Mouse (Mus musculus): ENCODE results near the gene Pot1a.

Pot1a gene

DNA sequence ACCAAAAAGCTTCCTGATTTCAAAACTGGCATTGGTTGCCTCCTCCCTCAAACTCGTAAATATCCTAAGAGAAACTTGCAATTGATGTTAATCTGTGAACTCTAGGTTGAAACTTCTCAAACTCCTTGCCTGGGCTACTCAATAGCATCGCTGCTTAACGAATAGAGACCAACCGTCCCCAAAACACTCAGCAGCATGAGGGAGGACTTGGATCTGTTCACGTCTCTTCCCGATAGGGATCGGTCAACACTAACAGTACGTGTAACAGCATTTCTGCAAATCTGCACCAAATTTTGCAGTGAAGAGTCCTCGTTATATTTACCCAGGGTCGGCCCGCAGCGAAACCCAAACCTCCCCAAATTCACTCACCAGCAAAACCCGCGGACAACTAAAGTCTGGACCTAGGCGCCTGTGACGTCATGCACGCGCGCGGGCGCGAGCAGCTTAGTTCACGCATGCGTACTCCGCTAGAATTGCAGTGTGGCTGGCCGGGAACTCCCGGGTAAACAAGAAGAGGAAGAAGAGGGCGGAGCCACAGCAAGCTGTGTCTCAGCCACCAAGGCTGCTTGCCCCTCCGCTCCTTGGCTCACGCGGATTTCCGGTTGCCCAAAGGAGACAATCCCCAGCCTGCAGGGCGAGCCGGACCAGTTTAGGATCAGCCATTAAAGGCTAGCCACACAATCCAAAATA is at the start of gene Pot1a:
Gene Pot1a (minus strand): TSS at position 441 of the 690 bp plus-strand sequence.
- in situ Hi-C loops (cut with MboI, MseI), result loop anchor here in 1 of 2 experiments (10.0 kb wide), 1 partner anchor 1284 kb away; the partner anchor contains the start of genes Asb15 and Ndufa5

DNA sequence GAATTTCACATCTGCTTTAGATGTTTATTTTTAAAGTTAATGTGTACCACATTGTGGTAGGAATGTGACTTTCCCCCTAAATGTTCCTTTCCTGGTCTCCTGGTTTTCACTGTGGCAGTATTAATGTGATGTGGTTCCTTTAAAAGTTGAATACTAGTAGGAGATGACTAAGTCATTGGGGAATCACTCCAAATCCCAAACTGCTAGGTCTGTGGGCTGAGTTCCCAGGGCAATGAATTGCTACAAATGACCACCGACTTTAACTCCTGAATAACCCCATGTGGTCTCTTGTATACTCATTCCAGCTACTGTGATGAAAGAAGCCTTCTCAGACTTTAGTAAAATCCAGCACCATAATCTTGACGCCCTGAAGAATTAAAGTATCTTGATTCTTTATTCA is 27.2 kb upstream of the Pot1a start:
- in situ Hi-C loops (cut with MboI, MseI), result no loop called here

- in situ Hi-C loops (cut with MboI, MseI), result loop anchor here in 1 of 2 experiments (10.0 kb wide), 1 partner anchor 1281 kb away; the partner anchor contains the start of genes Asb15 and Ndufa5
These were observed 3.0 kb downstream of the Pot1a start for GRCm38 (mm10) chr6:25806021-25806420.

GRCm38 (mm10) chr6:25802269-25802668 is 6.8 kb downstream of the Pot1a start:
- in situ Hi-C loops (cut with MboI, MseI), result loop anchor here in 1 of 2 experiments (10.0 kb wide), 1 partner anchor 1277 kb away; the partner anchor contains the start of genes Asb15 and Ndufa5

GRCm38 (mm10) chr6:25801230-25801629 is 7.8 kb downstream of the Pot1a start:
- in situ Hi-C loops (cut with MboI, MseI), result loop anchor here in 1 of 2 experiments (10.0 kb wide), 1 partner anchor 1276 kb away; the partner anchor contains the start of genes Asb15 and Ndufa5

GRCm38 (mm10) chr6:25768238-25768637 is 40.8 kb downstream of the Pot1a start:
- in situ Hi-C loops (cut with MboI, MseI), result loop anchor here in 1 of 2 experiments (25.0 kb wide), 1 partner anchor 1256 kb away; the partner anchor contains the start of gene Iqub

GRCm38 (mm10) chr6:25767552-25767951 is 41.5 kb downstream of the Pot1a start:
- in situ Hi-C loops (cut with MboI, MseI), result loop anchor here in 1 of 2 experiments (25.0 kb wide), 1 partner anchor 1255 kb away; the partner anchor contains the start of gene Iqub

GRCm38 (mm10) chr6:25767073-25767472 is 42.0 kb downstream of the Pot1a start:
- in situ Hi-C loops (cut with MboI, MseI), result loop anchor here in 1 of 2 experiments (25.0 kb wide), 1 partner anchor 1255 kb away; the partner anchor contains the start of gene Iqub

GRCm38 (mm10) chr6:25766283-25766682 is 42.8 kb downstream of the Pot1a start:
- in situ Hi-C loops (cut with MboI, MseI), result loop anchor here in 1 of 2 experiments (25.0 kb wide), 1 partner anchor 1254 kb away; the partner anchor contains the start of gene Iqub

DNA sequence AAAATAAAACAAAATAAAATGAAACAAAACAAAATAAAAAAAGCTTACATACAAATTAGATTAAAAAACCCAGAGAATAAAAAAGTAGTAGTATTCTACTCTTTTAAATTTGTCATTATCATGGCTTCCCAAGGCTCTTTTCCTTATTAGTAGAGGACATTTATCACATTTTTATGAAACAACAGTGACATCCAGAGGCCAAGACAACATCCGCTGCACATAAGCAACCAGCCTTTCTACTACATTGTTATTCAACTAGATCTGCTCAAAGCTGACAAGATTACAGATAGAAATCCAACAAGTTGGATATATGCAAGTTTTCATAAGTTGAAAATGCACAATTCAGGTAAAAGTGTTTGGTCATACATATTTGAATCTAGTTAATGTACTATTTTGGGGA is 56.4 kb downstream of the Pot1a start:
- in situ Hi-C loops (cut with MboI, MseI), result loop anchor here in 1 of 2 experiments (25.0 kb wide), 1 partner anchor 1240 kb away; the partner anchor contains the start of gene Iqub

DNA sequence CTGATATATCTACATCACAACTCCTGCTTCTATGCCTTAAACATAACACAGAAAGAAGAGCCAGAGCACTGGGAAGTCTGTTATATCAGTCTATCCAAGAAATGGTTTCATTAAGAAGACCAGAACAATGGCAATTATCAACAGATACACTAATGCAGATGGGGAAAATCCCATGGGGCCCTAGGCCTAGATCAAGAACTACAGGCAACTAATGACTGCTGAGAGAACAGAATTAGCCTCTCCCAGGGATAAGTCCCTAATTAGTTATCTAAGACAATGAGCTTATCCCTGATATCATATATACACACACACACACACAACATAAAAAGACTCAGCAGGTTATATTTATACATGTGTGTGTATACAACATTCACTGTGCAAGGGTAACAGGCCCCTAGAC is 72.5 kb downstream of the Pot1a start:
- in situ Hi-C loops (cut with MboI, MseI), result no loop called here

GRCm38 (mm10) chr6:25726560-25726959 is 82.5 kb downstream of the Pot1a start:
- in situ Hi-C loops (cut with MboI, MseI), result no loop called here

DNA sequence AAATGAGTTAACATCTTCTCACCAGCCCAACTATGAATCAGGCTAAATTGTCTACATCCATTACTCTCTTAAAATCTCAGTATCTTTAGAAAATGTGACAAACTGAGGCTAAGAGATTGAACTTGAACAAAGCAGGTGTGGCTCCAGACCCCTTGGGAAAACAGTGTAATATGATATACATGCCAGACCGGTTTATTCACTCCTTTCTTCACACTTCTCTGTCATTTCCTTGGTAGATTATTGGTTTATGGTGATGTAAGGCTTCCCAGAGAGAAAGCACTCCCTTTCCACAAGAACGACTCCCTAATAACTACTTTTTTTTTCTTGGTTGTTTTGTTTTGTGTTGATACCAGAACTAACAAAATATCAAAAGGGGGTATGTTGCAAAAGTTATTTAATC is 98.4 kb downstream of the Pot1a start:
- in situ Hi-C loops (cut with MboI, MseI), result no loop called here

DNA sequence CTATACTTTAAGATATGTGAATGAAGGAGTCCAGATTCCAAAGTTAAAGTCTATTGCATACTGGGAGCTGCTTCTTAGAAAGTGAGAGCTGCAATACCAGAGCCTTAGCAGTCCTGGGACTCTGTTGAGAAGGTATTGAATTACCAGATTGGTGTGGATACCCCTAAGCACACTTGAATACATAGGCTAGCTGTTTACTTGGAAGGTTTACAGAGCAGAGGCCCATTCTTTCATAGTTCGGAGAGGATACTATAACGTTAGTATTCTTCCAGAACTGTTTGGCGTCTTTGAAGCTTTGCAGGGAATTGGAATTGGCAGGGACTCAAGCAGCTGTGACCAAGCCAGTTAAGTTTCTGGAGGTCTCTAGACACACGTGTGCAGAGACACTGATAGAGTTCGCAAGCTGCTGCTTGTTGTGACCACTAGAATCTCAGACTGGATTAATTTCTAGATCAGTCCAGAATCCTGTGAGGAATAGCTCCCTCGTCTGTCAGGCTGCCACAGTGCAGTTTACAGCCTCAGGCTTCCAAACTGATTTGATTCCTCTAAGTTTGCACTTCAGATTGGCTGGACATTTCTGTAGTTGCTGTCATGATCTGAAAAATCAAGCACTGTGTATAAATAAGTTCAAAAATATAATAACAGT is 99.7 kb downstream of the Pot1a start:
- in situ Hi-C loops (cut with MboI, MseI), result no loop called here

DNA sequence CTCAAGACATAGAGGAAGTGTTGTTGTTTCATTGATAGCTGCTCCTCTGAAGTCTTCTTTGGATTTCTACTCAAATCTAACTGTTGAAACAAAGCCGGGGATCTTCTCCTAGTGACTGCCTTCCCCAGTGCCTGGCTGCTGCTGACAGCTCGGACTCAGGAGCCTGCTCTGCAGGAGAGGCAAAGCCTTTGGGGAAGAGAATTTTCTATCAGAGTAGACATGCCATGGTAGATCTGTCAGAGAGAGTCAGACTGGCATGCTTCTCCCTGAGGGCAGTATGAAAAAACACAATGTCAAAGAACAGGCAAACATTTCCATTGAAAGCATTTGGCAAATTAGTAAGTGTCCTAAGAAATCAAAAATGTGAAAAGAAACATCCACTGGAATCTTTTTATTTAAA is 109.1 kb downstream of the Pot1a start:
- in situ Hi-C loops (cut with MboI, MseI), result no loop called here

Data from T-helper 17 cell (primary cell).